Mouse (Mus musculus) heart, postnatal 14 days (tissue): ENCODE data around the gene Klk1. TPM values are rescaled to one million over a fixed set of nuclear protein-coding genes. Genes with fewer than 3 reads are reported as not detected.
"Not testable (repeated sequence)": the region's sequence is repeated elsewhere in the genome, so short reads cannot be mapped to it uniquely, and the experiment has no call there.

ENCODE experiments used
- DNase-seq, 2 experiments: peaks; one replicate each; pipeline ENCODE4 v3.0.0; 2021 to 2022
- intact Hi-C: fragments of 180-260 bp; cut with DNase I; formaldehyde crosslinking; loops from one replicate; pipeline ENCODE4 v1.15.1; 2025
- total RNA-seq, 2 experiments: library from RNA; stranded (reverse); gene quantifications; 2 replicates each; pipeline ENCODE4 v1.2.3; 2021

The Klk1 gene
- total RNA-seq, 2 experiments from 2014 or later, result 0.32 TPM; not detected in 1

GRCm38 (mm10) chr7:44250732-44251275, 25.6 kb downstream of the Klk1 start:
- DNase-seq, intact Hi-C loops: not testable (repeated sequence)

- intact Hi-C loops, result no loop called here
- DNase-seq, result no peak
Measured at GRCm38 (mm10) chr7:44253023-44253616, 28.0 kb downstream of the Klk1 start.

DNA sequence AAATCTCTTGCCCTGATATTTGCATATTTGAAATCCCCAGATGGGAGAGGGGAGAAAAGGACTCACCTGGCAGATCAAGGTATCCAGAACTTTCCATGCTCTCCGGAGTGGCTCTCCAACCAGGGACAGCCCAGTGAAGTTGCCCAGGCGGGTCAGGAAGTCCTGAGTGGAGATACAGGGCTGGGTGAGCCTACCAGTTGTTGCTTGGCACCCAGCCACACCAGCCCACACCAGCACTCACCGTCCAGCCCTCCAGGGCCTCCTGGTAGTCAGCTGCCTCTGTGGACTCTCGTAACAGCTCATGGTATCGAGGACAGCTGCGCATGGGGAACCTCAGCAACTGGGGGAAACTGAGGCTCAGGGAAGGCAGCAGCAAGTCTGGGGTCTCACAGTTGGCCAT, 29.8 kb downstream of the Klk1 start:
- no peak for DNase-seq
- intact Hi-C loops, result no loop called here

- no peak for DNase-seq
- intact Hi-C loops, result no loop called here
Measured at GRCm38 (mm10) chr7:44257278-44257677, 32.1 kb downstream of the Klk1 start, which contains the start of gene Acp4. TSS of gene Acp4 (minus strand) at chr7:44257378.

DNA sequence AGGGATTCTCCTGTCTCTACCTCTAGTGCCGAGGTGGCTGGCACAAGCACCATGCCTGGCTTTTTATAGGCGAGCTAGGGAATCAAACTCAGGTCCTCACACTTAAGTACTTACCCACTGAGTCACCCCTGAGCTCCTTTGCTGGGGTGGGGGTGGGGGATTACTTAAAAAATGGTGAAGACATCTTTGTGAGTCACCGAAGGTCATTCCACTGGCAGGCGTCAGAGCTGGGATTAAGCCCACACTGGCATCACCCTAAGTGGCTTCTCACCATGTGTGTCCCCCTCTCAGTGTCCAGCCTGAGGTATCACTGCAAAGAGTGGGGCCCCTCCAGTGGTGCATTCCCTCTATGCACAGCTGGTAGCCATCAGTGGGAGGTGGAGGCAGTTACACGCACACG, 35.2 kb downstream of the Klk1 start:
- intact Hi-C loops, result loop anchor here (10.0 kb wide), 1 partner anchor 294 kb away; the partner anchor contains the start of gene Nr1h2
- DNase-seq, result no peak

GRCm38 (mm10) chr7:44261147-44261546, 36.0 kb downstream of the Klk1 start, which contains the start of gene Gm15517:
TSS of gene Gm15517 (plus strand) at chr7:44261447.
- intact Hi-C loops, result loop anchor here (10.0 kb wide), 1 partner anchor 294 kb away; the partner anchor contains the start of gene Nr1h2
- DNase-seq, result no peak

GRCm38 (mm10) chr7:44262791-44263643, 37.9 kb downstream of the Klk1 start:
- DNase-seq, result peak; percentile 92 to 96
- intact Hi-C loops, result loop anchor here (1.0 to 10.0 kb wide), 4 partner anchors 42 to 292 kb away; partner anchors contain the start of gene Nr1h2

GRCm38 (mm10) chr7:44268117-44268516, 43.0 kb downstream of the Klk1 start:
- intact Hi-C loops, result loop anchor here (10.0 kb wide), 1 partner anchor 287 kb away; the partner anchor contains the start of gene Nr1h2
- no peak for DNase-seq

DNA sequence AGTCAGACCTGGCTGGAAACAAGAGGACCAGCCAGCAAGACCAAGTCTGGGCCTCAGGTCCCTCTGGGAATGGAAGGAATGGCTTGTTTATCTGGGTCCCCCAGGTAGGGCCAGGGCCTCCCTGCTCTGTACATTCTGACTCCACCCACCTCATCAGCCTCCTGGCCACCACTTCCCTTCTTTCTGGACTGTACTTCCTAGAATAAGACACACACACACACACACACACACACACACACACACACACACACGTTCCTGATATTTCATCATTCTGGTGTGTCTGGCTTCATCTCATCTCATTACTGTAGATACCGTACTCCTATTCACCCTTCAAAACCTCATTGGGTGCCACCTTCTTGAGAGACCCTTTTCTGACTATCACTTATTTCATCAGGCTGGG, 44.2 kb downstream of the Klk1 start:
- intact Hi-C loops, result loop anchor here (10.0 kb wide), 1 partner anchor 285 kb away; the partner anchor contains the start of gene Nr1h2
- DNase-seq, result no peak

- intact Hi-C loops, result no loop called here
- DNase-seq, result no peak
Measured at GRCm38 (mm10) chr7:44271309-44271708, 46.1 kb downstream of the Klk1 start.

- DNase-seq, result no peak
- intact Hi-C loops, result no loop called here
Measured at GRCm38 (mm10) chr7:44272546-44272945, 47.4 kb downstream of the Klk1 start.

GRCm38 (mm10) chr7:44273446-44273845, 48.3 kb downstream of the Klk1 start:
- intact Hi-C loops, result no loop called here
- DNase-seq, result no peak

GRCm38 (mm10) chr7:44274096-44274495, 48.9 kb downstream of the Klk1 start:
- DNase-seq, result no peak
- intact Hi-C loops, result no loop called here

DNA sequence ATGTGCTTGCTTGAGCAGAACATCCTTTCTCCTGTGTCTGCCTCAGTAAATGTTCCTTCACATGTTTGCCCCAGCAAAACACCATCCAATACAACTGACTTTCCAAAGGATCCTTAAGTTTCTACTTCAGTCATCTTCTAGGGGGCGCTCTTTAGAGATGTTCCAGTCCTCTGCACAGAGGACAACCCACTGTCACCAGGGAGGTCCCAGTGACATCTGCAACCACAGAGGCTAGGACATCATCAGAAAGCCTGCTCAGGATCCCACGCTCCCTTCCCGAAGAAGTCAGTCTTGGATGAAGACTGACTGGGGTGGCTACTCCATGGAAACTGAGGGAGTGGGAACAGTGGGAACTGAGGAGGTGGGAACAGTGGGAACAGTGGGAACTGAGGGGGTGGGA, 50.4 kb downstream of the Klk1 start:
- intact Hi-C loops, result no loop called here
- no peak for DNase-seq

DNA sequence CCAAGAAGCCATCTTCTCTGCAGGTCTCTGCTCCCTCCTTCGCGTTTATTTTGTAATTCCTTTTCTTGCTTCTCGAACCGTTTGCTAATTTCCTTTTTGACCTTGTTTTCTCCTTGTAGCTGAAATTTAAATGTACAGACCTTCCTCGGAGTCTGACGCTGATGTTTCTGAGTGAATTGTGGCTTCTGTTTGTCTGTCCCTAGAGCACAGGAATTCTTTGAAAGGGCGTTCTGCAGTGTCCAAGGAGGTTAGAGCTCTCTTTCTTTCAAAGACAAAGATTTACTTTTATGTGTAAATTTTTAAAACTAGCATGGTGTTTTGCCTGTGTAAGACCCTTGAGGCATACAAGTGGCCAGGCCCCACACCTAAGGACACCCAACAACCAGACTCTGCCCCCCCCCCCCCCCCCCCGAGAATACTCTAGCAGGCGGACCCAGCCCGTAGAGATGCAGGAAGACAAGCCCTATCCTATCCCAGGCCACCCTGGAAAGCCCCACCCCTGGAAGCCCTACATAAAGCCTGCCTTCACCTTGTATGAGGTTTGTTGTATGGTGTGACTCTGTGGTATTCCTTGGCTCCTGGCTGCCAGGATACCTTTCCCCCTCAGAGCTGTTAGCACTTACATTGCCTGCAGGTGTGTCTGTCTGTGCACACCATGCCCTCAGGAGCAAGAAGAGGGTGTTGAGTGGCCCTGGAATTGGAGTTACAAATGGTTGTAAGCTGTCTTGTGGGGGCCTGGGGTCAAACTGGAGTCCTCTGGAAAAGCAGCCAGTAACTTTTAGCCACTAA, 51.5 kb downstream of the Klk1 start:
- intact Hi-C loops, result no loop called here
- no peak for DNase-seq

DNA sequence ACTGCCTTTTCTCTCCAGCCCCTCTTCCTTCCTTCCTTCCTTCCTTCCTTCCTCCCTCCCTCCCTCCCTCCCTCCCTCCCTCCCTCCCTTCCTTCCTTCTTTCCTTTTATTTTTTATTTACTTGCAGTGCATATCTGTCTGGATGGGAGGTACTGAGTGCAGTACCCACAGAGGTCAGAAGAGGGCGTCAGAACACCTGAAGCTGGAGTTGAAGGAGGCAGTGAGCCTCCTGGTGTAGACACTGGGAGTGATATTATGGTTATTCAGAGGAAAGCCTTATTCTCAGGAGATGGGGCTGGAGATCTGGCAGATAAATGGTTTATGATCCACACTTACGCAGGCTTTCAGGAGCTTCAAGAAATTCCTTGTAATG, 52.1 kb downstream of the Klk1 start:
- no peak for DNase-seq
- intact Hi-C loops, result no loop called here
